Mouse (Mus musculus) kidney, adult 2 months (tissue): ENCODE measurements around the gene Edc4.

ENCODE experiments used
- CTCF ChIP-seq: fragments of 200-500 bp; conservative IDR thresholded peaks from 2 replicates; pipeline ENCODE4 v1.5.1; 2011; ENCODE audit warnings: low read depth, mild to moderate bottlenecking, control low read depth, low read length, moderate library complexity, mixed read lengths; ENCODE audit not compliant: insufficient read depth, insufficient read length
- POLR2A ChIP-seq: fragments of 200-500 bp; IDR thresholded peaks from one replicate; pipeline ENCODE4 v1.6.1; 2011; ENCODE audit warnings: low read depth, low read length, control low read depth

GRCm38 (mm10) chr8:105858495-105858894 lies 22.2 kb upstream of the Edc4 start:
- TF ChIP-seq CTCF (no peak), POLR2A (no peak)
